Mouse (Mus musculus): ENCODE results near the gene 9330159F19Rik.

DNA sequence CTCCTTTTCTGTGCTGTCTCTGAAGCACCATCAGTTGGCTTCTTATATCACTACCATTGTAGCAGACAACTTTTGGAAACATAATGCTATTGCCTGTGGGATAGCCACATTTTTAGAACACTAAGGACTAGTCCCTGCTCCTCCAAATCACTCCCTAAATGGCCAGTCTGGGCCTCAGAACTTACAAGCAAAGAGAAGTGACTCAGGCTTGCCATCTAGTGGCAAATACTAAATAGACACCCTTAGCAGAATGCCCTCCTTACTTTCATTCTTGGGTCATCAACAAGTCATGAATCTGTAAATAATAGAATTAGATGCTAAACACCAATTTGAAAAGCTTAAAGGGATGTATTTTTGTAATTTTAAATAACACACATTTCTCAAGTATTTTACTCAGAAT is 4.7 kb upstream of the 9330159F19Rik start:
- TF ChIP-seq CTCF (IDR thresholded peaks at IDR 0.05; ENCODE audit: insufficient read depth, low read depth, low read length) (no peak), POLR2A (IDR thresholded peaks at IDR 0.05; ENCODE audit: insufficient read depth, low read depth, low read length) (no peak)

All from olfactory bulb, adult 2 months (tissue).